Mouse (Mus musculus): ENCODE measurements at regions not wholly inside any gene's neighbourhood (a gene's known extent, or its start where the extent isn't known, plus 50 kb on each side); places are given as distances from the start of the nearest gene placed in this dataset.

GRCm38 (mm10) chr8:126683555-126683947, 89.8 kb upstream of the Irf2bp2 start:
- no peak for DNase-seq (ENCODE audit: low spot score)

- no peak for DNase-seq (ENCODE audit: low spot score)
Measured at GRCm38 (mm10) chr8:126682817-126683554, 89.2 kb upstream of the Irf2bp2 start.

GRCm38 (mm10) chr8:126681948-126682651, 88.3 kb upstream of the Irf2bp2 start:
- no peak for DNase-seq (ENCODE audit: low spot score)

GRCm38 (mm10) chr8:126678004-126678751, 84.4 kb upstream of the Irf2bp2 start:
- no peak for DNase-seq (ENCODE audit: low spot score)

- no peak for DNase-seq (ENCODE audit: low spot score)
Measured at GRCm38 (mm10) chr8:126675153-126675552, 81.4 kb upstream of the Irf2bp2 start.

- no peak for DNase-seq (ENCODE audit: low spot score)
Measured at GRCm38 (mm10) chr8:126673038-126673740, 79.4 kb upstream of the Irf2bp2 start.

- DNase-seq (ENCODE audit: low spot score): no peak
Measured at GRCm38 (mm10) chr8:126671594-126671993, 77.8 kb upstream of the Irf2bp2 start.

- DNase-seq (ENCODE audit: low spot score): no peak
Measured at GRCm38 (mm10) chr8:126669919-126670318, 76.1 kb upstream of the Irf2bp2 start.

GRCm38 (mm10) chr8:126669154-126669553, 75.4 kb upstream of the Irf2bp2 start:
- DNase-seq (ENCODE audit: low spot score): no peak

- DNase-seq (ENCODE audit: low spot score): peak; percentile 41
Measured at GRCm38 (mm10) chr8:126668657-126669025, 74.9 kb upstream of the Irf2bp2 start.

- DNase-seq (ENCODE audit: low spot score): peak; percentile 75
Measured at GRCm38 (mm10) chr8:126667721-126668656, 74.2 kb upstream of the Irf2bp2 start.

GRCm38 (mm10) chr8:126667086-126667720, 73.4 kb upstream of the Irf2bp2 start:
- peak; percentile 26 for DNase-seq (ENCODE audit: low spot score)

GRCm38 (mm10) chr8:126666327-126667085, 72.7 kb upstream of the Irf2bp2 start:
- DNase-seq (ENCODE audit: low spot score): peak; percentile 100

- peak; percentile 75 for DNase-seq (ENCODE audit: low spot score)
Measured at GRCm38 (mm10) chr8:126665581-126666241, 71.9 kb upstream of the Irf2bp2 start.

- no peak for DNase-seq (ENCODE audit: low spot score)
Measured at GRCm38 (mm10) chr8:126664891-126665290, 71.1 kb upstream of the Irf2bp2 start.

GRCm38 (mm10) chr8:126662797-126663784, 69.3 kb upstream of the Irf2bp2 start:
- no peak for DNase-seq (ENCODE audit: low spot score)

- DNase-seq (ENCODE audit: low spot score): no peak
Measured at GRCm38 (mm10) chr8:126662151-126662550, 68.4 kb upstream of the Irf2bp2 start.

All from urinary bladder, postnatal 14 days (tissue).